Mouse (Mus musculus) forebrain, postnatal 0 days (tissue): ENCODE results near the gene Etv2. TPM values are rescaled to one million over a fixed set of nuclear protein-coding genes. Genes with fewer than 3 reads are reported as not detected.

Experiments used
- ATAC-seq: fragments of 200-750 bp; cut with Nextera tagmentation; 2 replicates; pipeline ENCODE4 v1.8.0; 2017; ENCODE audit warnings: mild to moderate bottlenecking, moderate library complexity
- DNase-seq: peaks from one replicate; pipeline ENCODE4 v3.0.0-alpha.2; 2015
- H3K27ac ChIP-seq: fragments of 300-500 bp; sonication (generic); 2 replicates; pipeline ENCODE4 v1.5.1; 2014; ENCODE audit warnings: low read depth, mild to moderate bottlenecking, antibody characterized with exemption, low read length, moderate library complexity, mixed read lengths
- H3K27me3 ChIP-seq: fragments of 300-500 bp; sonication (generic); 2 replicates; pipeline ENCODE4 v1.6.1; 2014; ENCODE audit warnings: mild to moderate bottlenecking, low read length, mixed read lengths; ENCODE audit not compliant: insufficient read depth
- H3K36me3 ChIP-seq: fragments of 300-500 bp; sonication (generic); 2 replicates; pipeline ENCODE4 v1.6.1; 2014; ENCODE audit warnings: mild to moderate bottlenecking, moderate library complexity; ENCODE audit not compliant: insufficient read depth
- H3K4me1 ChIP-seq: fragments of 300-500 bp; sonication (generic); 2 replicates; pipeline ENCODE4 v1.6.1; 2014; ENCODE audit warnings: antibody characterized with exemption; ENCODE audit not compliant: insufficient read depth
- H3K4me2 ChIP-seq: fragments of 300-500 bp; sonication (generic); 2 replicates; pipeline ENCODE4 v1.6.1; 2014; ENCODE audit warnings: low read depth, mild to moderate bottlenecking, moderate library complexity
- H3K4me3 ChIP-seq: fragments of 300-500 bp; sonication (generic); 2 replicates; pipeline ENCODE4 v1.5.1; 2014; ENCODE audit warnings: low read depth, low read length, mixed read lengths
- H3K9ac ChIP-seq: fragments of 300-500 bp; sonication (generic); 2 replicates; pipeline ENCODE4 v1.6.1; 2014; ENCODE audit warnings: mild to moderate bottlenecking
- H3K9me3 ChIP-seq: fragments of 300-500 bp; sonication (generic); 2 replicates; pipeline ENCODE4 v1.6.1; 2016; ENCODE audit warnings: low read length
- CTCF ChIP-seq: sonication (generic); IDR thresholded peaks from 2 replicates; pipeline ENCODE4 v1.5.1; 2016; ENCODE audit warnings: antibody characterized with exemption, control low read depth, low read depth
- WGBS: fragments of 180-500 bp; shearing (Covaris S2); extraction: QIAGEN DNeasy Blood & Tissue Kit; methylation state at CpG from one replicate; pipeline ENCODE4 v1.1.7; 2014; 5-methylcytosine and 5-hydroxymethylcytosine counted together
- polyA plus RNA-seq: library from polyadenylated mRNA; unstranded; fragments of >200 nt; fragmentation: Nextera tagmentation; extraction: Ambion mirVana; gene quantifications from 2 replicates; pipeline ENCODE4 v1.2.1, GENCODE M21; 2015
- total RNA-seq: library from RNA; depleted of rRNA; stranded (reverse); fragments of >200 nt; gene quantifications from 2 replicates; pipeline ENCODE4 v1.2.3, GENCODE M21; 2014

Etv2 gene
- total and polyA plus RNA-seq, 2 experiments from 2014 or later = not detected

GRCm38 (mm10) chr7:30593579-30594509, 41.8 kb downstream of the Etv2 start:
- no peaks in the 10 kb centered on the region for H3K36me3 ChIP-seq
- no peak for DNase-seq
- WGBS = 70% methylated on average over 10 of the region's 10 CpGs

GRCm38 (mm10) chr7:30592772-30593423, 42.8 kb downstream of the Etv2 start:
- no peaks in the 10 kb centered on the region for H3K4me1 ChIP-seq
- 67% methylated on average over 5 of the region's 5 CpGs for WGBS
- H3K4me3 ChIP-seq = no peak overlapping the region
- no peak overlapping the region for H3K9ac ChIP-seq
- no peak for ATAC-seq
- H3K4me2 ChIP-seq = no peak overlapping the region
- no peak for DNase-seq
- no peaks in the 10 kb centered on the region for H3K36me3 ChIP-seq
- H3K27ac ChIP-seq = no peak overlapping the region
- no peaks in the 10 kb centered on the region for H3K9me3 ChIP-seq
- H3K27me3 ChIP-seq = no peaks in the 10 kb centered on the region
- no peak for TF ChIP-seq CTCF

More at GRCm38 (mm10) chr7:30593579-30594509, 41.8 kb downstream of the Etv2 start:
- no peaks in the 10 kb centered on the region for H3K4me1 ChIP-seq
- no peak for TF ChIP-seq CTCF
- H3K27ac ChIP-seq = no peak overlapping the region
- H3K27me3 ChIP-seq = no peaks in the 10 kb centered on the region
- no peak for ATAC-seq
- H3K4me3 ChIP-seq = no peak overlapping the region
- H3K9ac ChIP-seq = no peak overlapping the region
- no peaks in the 10 kb centered on the region for H3K9me3 ChIP-seq
- H3K4me2 ChIP-seq = no peak overlapping the region

- no peak for DNase-seq
These were observed 44.1 kb downstream of the Etv2 start for GRCm38 (mm10) chr7:30591605-30591951.

GRCm38 (mm10) chr7:30590927-30591604, 44.6 kb downstream of the Etv2 start:
- no peaks in the 10 kb centered on the region for H3K9me3 ChIP-seq
- no peak overlapping the region for H3K4me3 ChIP-seq
- H3K4me2 ChIP-seq = no peak overlapping the region
- H3K9ac ChIP-seq = no peak overlapping the region
- H3K27me3 ChIP-seq = no peaks in the 10 kb centered on the region
- H3K4me1 ChIP-seq = peaks cover 8% of the 10 kb centered on the region
- ATAC-seq (no peak), DNase-seq (no peak)
- H3K27ac ChIP-seq = no peak overlapping the region
- 85% methylated on average over 9 of the region's 9 CpGs for WGBS
- H3K36me3 ChIP-seq = peaks cover 4% of the 10 kb centered on the region; the same call in 1 of the 2 replicates
- no peak for TF ChIP-seq CTCF

More at GRCm38 (mm10) chr7:30591605-30591951, 44.1 kb downstream of the Etv2 start:
- no peak for TF ChIP-seq CTCF
- no peak overlapping the region for H3K27ac ChIP-seq
- no peak overlapping the region for H3K4me2 ChIP-seq
- peaks cover 2% of the 10 kb centered on the region; the same call in 1 of the 2 replicates for H3K36me3 ChIP-seq
- peaks cover 8% of the 10 kb centered on the region for H3K4me1 ChIP-seq
- H3K9ac ChIP-seq = no peak overlapping the region
- ATAC-seq = no peak
- H3K4me3 ChIP-seq = no peak overlapping the region
- no peaks in the 10 kb centered on the region for H3K27me3 ChIP-seq
- no peaks in the 10 kb centered on the region for H3K9me3 ChIP-seq
- WGBS = 16% methylated on average over 4 of the region's 4 CpGs

- 31% methylated on average over 38 of the region's 40 CpGs for WGBS
- peaks cover 8% of the 10 kb centered on the region for H3K4me1 ChIP-seq
- H3K4me2 ChIP-seq = peak overlapping the region; percentile 81
- H3K4me3 ChIP-seq = peak overlapping the region; percentile 97
- peak overlapping the region; percentile 97 for H3K27ac ChIP-seq
- peak; percentile 89 for TF ChIP-seq CTCF
- ATAC-seq (peak; percentile 71), DNase-seq (peak; percentile 90)
- H3K36me3 ChIP-seq = peaks cover 18% of the 10 kb centered on the region
- no peaks in the 10 kb centered on the region for H3K27me3 ChIP-seq
- H3K9me3 ChIP-seq = no peaks in the 10 kb centered on the region
- peak overlapping the region; percentile 93 for H3K9ac ChIP-seq
These were observed 46.0 kb downstream of the Etv2 start for GRCm38 (mm10) chr7:30589435-30590301.

GRCm38 (mm10) chr7:30588676-30589434, 46.8 kb downstream of the Etv2 start, which contains the start of gene Kmt2b:
Kmt2b (minus strand) TSS chr7:30588726.
- peak; percentile 93 for ATAC-seq

More at GRCm38 (mm10) chr7:30588676-30589434, 46.8 kb downstream of the Etv2 start, which contains the start of gene Kmt2b:
- Histone ChIP-seq H3K4me2 (peak within 1 kb of the TSS; percentile 81), H3K4me3 (peak within 1 kb of the TSS; percentile 97), H3K9ac (peak within 1 kb of the TSS; percentile 93), H3K27me3 (no peaks in the 10 kb centered on the region), H3K27ac (peak within 1 kb of the TSS; percentile 97), H3K9me3 (no peaks in the 10 kb centered on the region), H3K36me3 (peaks cover 26% of the 10 kb centered on the region), H3K4me1 (peaks cover 8% of the 10 kb centered on the region)
- peak; percentile 97 for DNase-seq
- 2% methylated on average over 47 of the region's 68 CpGs for WGBS
- TF ChIP-seq CTCF = no peak
